Mouse (Mus musculus) heart, embryonic 10.5 days (tissue): ENCODE measurements around the gene Chac1. TPM values are rescaled to one million over a fixed set of nuclear protein-coding genes. Genes with fewer than 3 reads are reported as not detected.
A peak's percentile ranks its signal among the peaks of the same experiment; 100 is the strongest.

Experiments used
- DNase-seq: peaks from one replicate; pipeline ENCODE4 v3.0.0-alpha.2; 2017; ENCODE audit warnings: low spot score
- H3K27ac ChIP-seq: fragments of 300-500 bp; sonication (generic); 2 replicates; pipeline ENCODE4 v1.5.1; 2016; ENCODE audit warnings: mild to moderate bottlenecking
- H3K27me3 ChIP-seq: fragments of 300-500 bp; sonication (generic); 2 replicates; pipeline ENCODE4 v1.6.1; 2016; ENCODE audit warnings: mild to moderate bottlenecking; ENCODE audit not compliant: poor library complexity, insufficient read depth, severe bottlenecking
- H3K36me3 ChIP-seq: fragments of 300-500 bp; sonication (generic); 2 replicates; pipeline ENCODE4 v1.6.1; 2016; ENCODE audit warnings: mild to moderate bottlenecking, moderate library complexity
- H3K4me1 ChIP-seq: fragments of 300-500 bp; sonication (generic); 2 replicates; pipeline ENCODE4 v1.6.1; 2016; ENCODE audit warnings: mild to moderate bottlenecking
- H3K4me3 ChIP-seq: fragments of 300-500 bp; sonication (generic); 2 replicates; pipeline ENCODE4 v1.5.1; 2016; ENCODE audit warnings: mild to moderate bottlenecking, moderate library complexity
- H3K9me3 ChIP-seq: fragments of 300-500 bp; sonication (generic); 2 replicates; pipeline ENCODE4 v1.6.1; 2016; ENCODE audit warnings: mild to moderate bottlenecking, moderate library complexity
- WGBS: fragments of 180-500 bp; shearing (Covaris S2); methylation state at CpG from one replicate; pipeline ENCODE4 v1.1.7; 2016; 5-methylcytosine and 5-hydroxymethylcytosine counted together
- polyA plus RNA-seq: library from polyadenylated mRNA; unstranded; fragments of >200 nt; fragmentation: Nextera tagmentation; extraction: Ambion mirVana; gene quantifications from 2 replicates; pipeline ENCODE4 v1.2.1, GENCODE M21; 2016

Chac1 gene
- 0.55 and 0.69 TPM in 2 replicates for polyA plus RNA-seq

DNA sequence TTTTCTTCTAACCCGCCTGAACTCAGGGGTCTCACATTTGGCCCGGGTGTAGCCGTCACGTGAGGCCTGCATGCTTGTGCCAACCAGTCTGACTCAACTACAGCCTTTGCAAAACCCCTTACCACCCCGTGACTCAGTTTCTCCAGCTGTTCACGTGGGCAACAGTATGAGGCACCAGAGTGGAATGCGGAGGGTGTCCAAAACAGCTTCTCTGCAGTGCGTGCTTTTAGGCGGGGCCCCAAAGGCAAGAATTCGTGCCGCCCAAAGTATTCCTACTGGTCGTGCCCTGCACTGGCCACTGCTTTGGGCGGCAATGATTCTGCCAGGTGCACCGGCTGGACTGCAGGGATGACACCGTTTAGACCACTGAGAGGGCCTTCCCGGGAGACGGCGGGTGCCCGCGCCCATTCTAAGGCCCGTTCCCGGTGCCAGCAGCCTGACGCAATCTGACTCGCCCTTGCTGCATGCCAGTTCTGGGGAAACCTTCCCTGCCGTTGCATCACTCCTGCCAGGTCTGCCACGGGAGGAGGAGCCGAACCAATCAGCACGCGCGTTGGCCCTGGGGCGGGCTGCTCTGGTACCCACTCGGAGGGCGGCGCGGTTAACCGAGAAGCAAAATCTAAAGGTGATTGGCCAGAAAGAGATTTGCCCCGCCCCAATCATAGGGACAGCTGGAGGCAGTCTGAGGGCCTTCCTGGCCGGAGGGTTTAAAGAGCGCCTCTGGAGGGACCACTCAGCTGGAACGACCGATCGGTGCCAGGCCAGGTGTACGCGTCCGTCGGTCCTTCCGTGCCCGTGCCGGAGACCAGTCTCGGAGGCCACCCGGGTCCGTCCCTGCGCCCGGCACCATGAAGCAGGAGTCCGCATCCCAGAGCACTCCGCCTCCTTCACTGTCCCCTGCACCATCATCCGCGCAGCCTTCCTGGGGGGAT lies at the start of gene Chac1:
Gene Chac1, plus strand, starts transcription at position 675 of the 932 bp plus-strand sequence.
- H3K27ac ChIP-seq = peak within 1 kb of the TSS; percentile 64
- WGBS = 4% methylated on average over 58 of the region's 58 CpGs
- H3K9me3 ChIP-seq = no peaks in the 10 kb centered on the region
- no peaks in the 10 kb centered on the region for H3K36me3 ChIP-seq
- DNase-seq = peak; percentile 91
- H3K4me3 ChIP-seq = peak within 1 kb of the TSS; percentile 70
- H3K4me1 ChIP-seq = peaks cover 13% of the 10 kb centered on the region
- peaks cover 49% of the 10 kb centered on the region for H3K27me3 ChIP-seq

DNA sequence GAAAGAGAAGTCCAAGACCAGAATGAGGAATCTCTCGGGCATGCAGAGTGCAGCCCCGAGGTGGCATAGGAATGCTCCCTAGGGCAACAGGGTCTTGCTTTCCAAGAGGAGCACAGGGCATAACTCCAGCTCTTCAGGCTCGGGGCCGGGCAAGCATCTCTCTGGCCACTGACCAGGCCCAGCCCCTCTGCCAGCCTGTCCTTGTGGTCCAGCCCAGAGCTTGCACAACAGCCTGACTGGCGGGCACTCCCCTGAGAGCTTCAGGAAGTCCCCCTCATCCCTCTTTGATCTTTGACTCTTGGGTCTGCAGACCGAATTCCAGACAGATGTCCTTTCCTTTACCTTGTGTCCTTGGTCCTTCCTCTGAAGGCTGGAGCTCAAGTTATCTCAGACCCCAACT lies 48.2 kb upstream of the Chac1 start:
- H3K27me3 ChIP-seq = no peaks in the 10 kb centered on the region
- WGBS = 62% methylated on average over 6 of the region's 6 CpGs
- H3K9me3 ChIP-seq = no peaks in the 10 kb centered on the region
- no peak overlapping the region for H3K27ac ChIP-seq
- peaks cover 22% of the 10 kb centered on the region for H3K36me3 ChIP-seq
- no peak overlapping the region for H3K4me3 ChIP-seq
- H3K4me1 ChIP-seq = peaks cover 57% of the 10 kb centered on the region
- DNase-seq = no peak

DNA sequence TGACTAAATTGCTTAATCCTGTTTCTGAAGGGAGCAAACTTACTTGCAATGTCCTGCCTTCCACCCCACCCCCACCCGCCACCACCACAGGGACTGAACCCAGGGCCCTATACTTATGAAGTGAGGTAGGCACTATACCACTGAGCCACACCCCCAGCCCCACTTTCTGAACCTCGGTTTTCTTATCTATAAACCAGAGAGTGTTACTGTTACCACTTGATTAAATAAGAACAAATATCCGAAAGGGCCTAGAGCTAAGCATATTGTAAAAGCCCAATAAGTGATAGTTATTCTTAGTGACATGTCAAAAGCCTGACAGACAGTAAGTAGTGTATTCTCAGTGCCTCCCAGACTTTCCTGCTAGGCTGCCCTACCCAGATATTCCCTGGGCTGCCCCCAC lies 46.6 kb upstream of the Chac1 start:
- 36% methylated on average over 3 of the region's 3 CpGs for WGBS
- Histone ChIP-seq H3K36me3 (peaks cover 8% of the 10 kb centered on the region; the same call in 1 of the 2 replicates), H3K9me3 (no peaks in the 10 kb centered on the region), H3K4me3 (no peak overlapping the region), H3K27me3 (no peaks in the 10 kb centered on the region), H3K27ac (peak overlapping the region; percentile 76), H3K4me1 (peaks cover 55% of the 10 kb centered on the region)
- DNase-seq = no peak

DNA sequence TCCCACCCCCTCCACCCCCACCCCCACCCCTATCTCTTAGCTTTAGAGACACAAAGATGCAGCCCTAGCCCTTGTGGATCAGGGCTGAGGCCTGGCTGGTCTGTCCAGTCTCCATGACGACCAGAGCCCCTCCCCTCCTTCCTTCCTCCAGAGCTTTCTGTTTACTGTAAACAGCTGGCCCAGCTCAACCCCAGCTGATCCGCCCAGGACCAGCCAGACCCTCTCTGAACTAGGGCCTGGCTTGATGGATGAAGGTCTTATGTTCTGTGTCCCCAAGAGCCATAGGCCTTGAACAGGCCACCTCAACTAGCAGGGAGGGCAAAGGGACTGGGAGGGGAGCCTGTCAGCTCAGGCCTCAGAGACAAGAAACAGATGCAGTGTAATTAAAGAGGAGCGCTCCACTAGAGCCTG lies 46.2 kb upstream of the Chac1 start:
- Histone ChIP-seq H3K27ac (peak overlapping the region; percentile 76), H3K9me3 (no peaks in the 10 kb centered on the region), H3K4me1 (peaks cover 51% of the 10 kb centered on the region), H3K27me3 (no peaks in the 10 kb centered on the region), H3K36me3 (0 out of 2 replicates have a peak, but pooled peaks cover 4% of the 10 kb centered on the region), H3K4me3 (no peak overlapping the region)
- 7% methylated on average over 3 of the region's 3 CpGs for WGBS
- no peak for DNase-seq

DNA sequence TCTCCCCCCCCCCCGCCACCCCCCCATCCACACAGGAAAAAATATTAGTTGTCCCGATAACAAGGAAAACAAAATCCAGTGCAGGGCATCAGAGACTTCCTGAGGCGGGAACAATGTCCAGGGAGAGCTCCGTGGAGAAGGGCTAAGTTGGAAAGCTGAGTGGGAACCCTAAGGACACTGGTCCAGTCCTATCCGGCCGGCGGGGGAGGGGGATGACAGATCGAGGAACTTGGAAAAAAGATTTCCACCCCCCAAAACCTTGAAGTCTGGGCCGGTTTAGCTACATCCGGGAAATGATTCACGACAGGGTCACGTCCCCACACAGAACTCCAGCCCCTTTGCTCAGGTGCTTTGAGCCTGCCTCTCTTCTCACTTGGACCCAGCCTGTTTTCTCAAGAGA lies 39.5 kb upstream of the Chac1 start:
- H3K27me3 ChIP-seq = peaks cover 25% of the 10 kb centered on the region
- peak overlapping the region; percentile 53 for H3K27ac ChIP-seq
- DNase-seq = no peak
- 31% methylated on average over 12 of the region's 12 CpGs for WGBS
- H3K9me3 ChIP-seq = 0 out of 2 replicates have a peak, but pooled peaks cover 3% of the 10 kb centered on the region
- H3K36me3 ChIP-seq = no peaks in the 10 kb centered on the region
- no peak overlapping the region for H3K4me3 ChIP-seq
- peaks cover 43% of the 10 kb centered on the region for H3K4me1 ChIP-seq

DNA sequence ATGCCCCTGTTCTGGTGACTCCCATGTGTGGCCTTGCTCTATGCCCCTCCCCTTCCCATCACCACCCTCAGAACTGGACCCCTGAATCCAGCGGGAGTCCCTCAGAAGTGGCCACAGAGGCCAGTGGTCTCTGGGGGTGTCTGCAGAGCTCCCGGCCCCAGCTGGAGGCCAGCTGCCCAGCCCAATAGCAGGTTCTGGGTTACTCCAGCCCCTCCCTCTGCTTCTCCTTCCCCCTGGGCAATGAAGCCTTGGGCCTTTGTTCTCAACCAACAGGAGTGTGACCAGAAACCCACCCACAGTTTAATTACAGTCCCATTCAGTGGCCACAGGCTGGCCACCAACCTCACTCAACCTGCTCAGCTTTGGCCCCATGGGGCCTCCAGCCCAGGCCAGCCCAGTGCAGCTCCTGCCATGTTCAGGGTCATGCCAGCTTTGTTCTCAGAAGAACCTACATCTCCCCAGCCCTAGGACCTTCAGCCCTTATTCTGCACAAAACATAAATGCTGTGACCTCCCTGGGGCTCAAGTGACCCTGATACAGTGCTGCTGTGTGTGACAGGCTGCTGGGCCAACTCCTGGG lies 38.6 kb upstream of the Chac1 start:
- Histone ChIP-seq H3K4me3 (no peak overlapping the region), H3K9me3 (0 out of 2 replicates have a peak, but pooled peaks cover 3% of the 10 kb centered on the region), H3K4me1 (peaks cover 43% of the 10 kb centered on the region), H3K27ac (peak overlapping the region; percentile 53), H3K27me3 (peaks cover 25% of the 10 kb centered on the region), H3K36me3 (no peaks in the 10 kb centered on the region)
- WGBS = 66% methylated on average over 2 of the region's 2 CpGs
- DNase-seq = no peak

DNA sequence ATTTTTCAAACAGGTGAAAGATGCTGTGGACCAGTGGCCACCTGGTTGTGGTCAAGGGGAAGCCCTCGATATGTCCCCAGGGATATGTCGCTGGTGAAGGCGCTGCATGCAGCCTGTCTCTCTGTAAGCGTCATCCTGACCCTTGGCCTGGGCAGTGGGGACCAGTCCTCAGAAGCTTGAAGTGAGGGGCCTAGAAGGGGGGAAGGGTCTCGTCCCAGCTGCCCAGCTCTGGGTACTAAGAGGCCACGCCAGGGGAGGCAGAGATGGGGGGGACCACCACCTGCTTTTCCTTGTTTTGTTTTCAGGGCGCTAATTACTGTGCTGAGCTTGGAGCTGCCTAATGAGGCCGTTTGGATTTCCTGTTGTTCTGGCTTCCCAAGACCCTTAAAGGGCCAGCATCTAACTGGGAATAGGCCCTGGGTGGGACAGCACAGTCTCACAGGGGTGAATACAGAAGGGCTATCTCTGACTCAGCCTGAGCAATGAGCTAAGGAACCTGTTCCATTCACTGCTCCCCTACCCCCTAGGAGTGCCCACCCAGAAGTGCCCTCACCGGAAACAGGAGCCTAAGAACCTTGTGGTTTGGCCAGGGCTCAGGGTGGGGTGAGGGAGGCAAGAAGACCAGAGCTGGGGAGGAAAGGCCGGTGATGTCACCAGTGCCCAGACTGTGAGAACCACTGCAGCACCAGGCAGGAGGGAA lies 37.1 kb upstream of the Chac1 start:
- no peak for DNase-seq
- WGBS = 29% methylated on average over 10 of the region's 10 CpGs
- no peak overlapping the region for H3K4me3 ChIP-seq

DNA sequence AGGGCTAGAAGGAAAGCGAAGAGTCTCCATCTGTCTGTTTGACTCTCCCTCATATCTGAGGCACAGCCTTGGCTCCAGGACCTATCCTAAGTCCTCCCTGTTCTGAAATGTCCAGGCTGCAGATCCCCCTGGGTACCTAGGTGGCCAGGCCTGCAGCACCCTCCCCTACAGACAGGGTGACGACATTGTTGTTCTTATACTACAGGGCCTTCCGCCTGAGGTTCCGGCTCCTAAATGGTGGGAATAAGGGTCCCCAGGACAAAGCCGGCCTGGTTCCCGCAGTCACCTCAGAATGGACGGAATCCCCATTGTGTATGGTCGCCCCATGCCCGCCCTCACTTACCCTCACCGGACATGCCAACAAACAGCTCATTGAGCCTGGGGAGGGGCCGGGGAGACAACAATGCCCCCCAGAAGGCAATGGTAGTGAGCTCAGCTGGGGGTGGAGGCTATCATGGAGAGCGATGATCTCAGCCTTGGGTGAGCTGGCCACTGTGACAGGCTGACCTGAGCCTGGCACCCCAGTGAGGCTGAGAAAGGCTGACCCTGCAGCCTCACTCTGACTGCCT lies 36.2 kb upstream of the Chac1 start:
- Histone ChIP-seq H3K4me3 (no peak overlapping the region), H3K27me3 (peaks cover 41% of the 10 kb centered on the region), H3K9me3 (0 out of 2 replicates have a peak, but pooled peaks cover 3% of the 10 kb centered on the region), H3K27ac (peak overlapping the region; percentile 60; the same call in 1 of the 2 replicates), H3K4me1 (peaks cover 43% of the 10 kb centered on the region), H3K36me3 (no peaks in the 10 kb centered on the region)
- DNase-seq = no peak
- WGBS = 56% methylated on average over 12 of the region's 12 CpGs

More for the DNA sequence above, 37.1 kb upstream of the Chac1 start:
- Histone ChIP-seq H3K27me3 (peaks cover 33% of the 10 kb centered on the region), H3K36me3 (no peaks in the 10 kb centered on the region), H3K4me1 (peaks cover 43% of the 10 kb centered on the region), H3K27ac (peak overlapping the region; percentile 60; the same call in 1 of the 2 replicates), H3K9me3 (0 out of 2 replicates have a peak, but pooled peaks cover 3% of the 10 kb centered on the region)

DNA sequence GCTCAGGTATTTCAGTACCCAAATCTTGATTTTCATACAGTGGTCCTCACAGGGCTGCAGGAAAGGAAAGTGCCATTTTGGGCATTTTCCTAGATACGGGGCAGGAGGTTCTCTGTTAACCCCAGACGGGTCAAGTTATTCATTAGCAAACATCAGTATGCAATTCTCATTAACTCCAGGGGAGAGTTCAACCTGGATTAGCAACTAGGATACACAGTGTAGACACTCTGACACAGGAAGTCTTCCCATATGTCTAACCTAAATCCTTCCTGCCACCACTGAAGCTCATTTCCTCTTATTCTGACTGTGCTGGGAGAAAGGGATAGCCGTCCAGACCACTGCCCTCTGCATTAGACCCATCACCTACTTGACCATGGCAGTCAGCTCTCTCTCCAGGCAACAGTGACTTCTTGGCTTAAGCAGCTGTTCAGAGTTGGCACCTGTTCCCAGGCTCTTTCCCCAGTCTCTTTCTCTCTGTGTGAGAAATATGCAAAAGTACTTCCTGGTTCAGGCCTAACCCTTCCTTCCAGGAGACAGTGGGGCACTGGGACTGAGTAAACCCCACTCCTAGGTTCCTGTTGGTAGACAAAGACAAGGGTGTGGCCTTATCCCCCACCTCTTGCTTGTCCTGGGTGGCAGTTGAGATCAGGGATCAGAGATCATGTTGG lies 32.9 kb upstream of the Chac1 start:
- 61% methylated on average over 3 of the region's 3 CpGs for WGBS
- H3K9me3 ChIP-seq = 0 out of 2 replicates have a peak, but pooled peaks cover 3% of the 10 kb centered on the region
- peaks cover 71% of the 10 kb centered on the region for H3K27me3 ChIP-seq
- H3K27ac ChIP-seq = no peak overlapping the region
- no peak overlapping the region for H3K4me3 ChIP-seq
- no peak for DNase-seq
- no peaks in the 10 kb centered on the region for H3K36me3 ChIP-seq
- peaks cover 47% of the 10 kb centered on the region for H3K4me1 ChIP-seq

DNA sequence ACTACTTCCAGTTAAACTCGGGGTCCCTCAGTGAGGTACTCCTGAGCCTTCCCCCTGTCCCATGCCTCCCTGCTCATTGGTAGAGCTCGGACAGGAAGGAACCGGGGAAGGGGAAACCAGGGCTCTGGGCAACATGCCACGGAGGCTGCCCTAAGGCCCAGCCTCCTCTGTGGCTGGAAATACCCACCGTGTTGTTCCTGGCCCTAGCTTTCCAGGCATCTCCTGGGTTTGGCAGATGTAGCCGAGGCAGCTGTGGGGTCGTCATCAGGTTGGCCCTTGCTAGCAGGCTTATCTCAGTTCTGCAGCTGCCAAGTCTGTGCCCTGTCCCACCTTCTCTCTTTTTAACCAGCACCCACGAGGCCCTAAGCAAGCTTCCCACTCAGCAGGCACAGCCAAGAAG lies 30.5 kb upstream of the Chac1 start:
- H3K27me3 ChIP-seq = peaks cover 73% of the 10 kb centered on the region
- no peak for DNase-seq
- no peak overlapping the region for H3K27ac ChIP-seq
- no peaks in the 10 kb centered on the region for H3K36me3 ChIP-seq
- H3K4me1 ChIP-seq = peaks cover 47% of the 10 kb centered on the region
- H3K9me3 ChIP-seq = 0 out of 2 replicates have a peak, but pooled peaks cover 3% of the 10 kb centered on the region
- no peak overlapping the region for H3K4me3 ChIP-seq
- WGBS = 60% methylated on average over 8 of the region's 8 CpGs

DNA sequence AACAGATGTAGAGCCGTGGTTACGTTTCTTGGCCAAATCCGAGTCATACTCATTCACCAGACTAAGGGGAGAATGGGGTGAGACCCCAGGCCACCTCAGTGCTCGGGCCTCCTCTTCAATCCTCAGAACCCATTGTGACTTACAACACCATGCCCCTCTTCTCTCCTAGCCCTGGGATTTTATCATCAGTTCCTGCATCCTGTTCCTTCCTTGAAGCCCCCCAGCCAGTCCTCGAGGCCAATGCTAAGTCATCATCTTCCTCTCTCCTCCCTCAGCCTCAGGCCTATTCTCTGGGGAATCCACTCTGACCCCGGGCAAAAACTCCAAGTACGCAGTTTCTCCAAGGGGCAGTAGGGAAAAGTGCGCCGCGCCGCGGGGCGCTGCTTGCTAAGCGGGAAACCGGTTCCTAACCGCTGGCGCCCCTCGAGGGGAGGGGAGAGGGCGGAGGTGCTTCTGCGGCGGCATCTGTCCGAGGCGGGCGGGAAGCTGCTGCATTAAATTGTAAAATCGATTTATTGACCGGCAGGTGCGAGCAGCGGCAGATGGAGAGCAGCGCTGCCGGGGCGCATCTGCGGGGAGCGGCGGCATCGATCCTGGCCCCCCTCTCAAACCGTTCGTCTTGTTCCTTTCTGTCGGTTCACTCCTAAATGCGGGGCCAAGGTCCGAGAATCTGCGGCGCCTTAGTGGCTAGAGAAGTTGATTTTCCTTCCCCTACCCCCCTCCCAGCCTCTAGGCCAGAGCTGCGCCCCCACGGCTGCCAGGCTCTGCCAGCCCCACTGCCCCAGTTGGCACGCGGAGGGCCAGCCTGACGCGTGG lies 29.1 kb upstream of the Chac1 start:
- peak overlapping the region; percentile 65 for H3K27ac ChIP-seq
- H3K36me3 ChIP-seq = no peaks in the 10 kb centered on the region
- DNase-seq = no peak
- peaks cover 61% of the 10 kb centered on the region for H3K4me1 ChIP-seq
- H3K4me3 ChIP-seq = peak overlapping the region; percentile 55
- no peaks in the 10 kb centered on the region for H3K9me3 ChIP-seq
- WGBS = 4% methylated on average over 48 of the region's 48 CpGs
- H3K27me3 ChIP-seq = peaks cover 86% of the 10 kb centered on the region
